Mouse (Mus musculus): ENCODE measurements around the gene Pex11b.

DNA sequence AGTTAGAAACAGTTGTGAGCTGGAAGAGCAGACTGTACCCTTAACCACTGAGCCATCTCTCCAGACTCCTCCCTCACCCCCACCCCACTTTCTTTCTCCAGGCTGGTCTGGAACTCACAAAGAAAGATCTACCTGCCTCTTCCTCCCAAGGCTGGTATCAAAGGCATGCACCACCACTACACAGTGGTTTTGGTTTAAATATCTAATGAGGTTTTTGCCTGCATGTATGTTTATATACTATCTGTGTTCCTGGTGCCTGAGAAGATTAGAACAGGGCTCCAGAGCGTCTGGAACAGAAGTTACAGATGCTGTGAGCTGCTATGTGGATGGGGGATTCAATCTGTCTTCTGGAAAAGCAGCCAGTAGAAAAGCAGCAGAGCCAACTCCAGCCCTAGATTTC, 1.2 kb upstream of the Pex11b start:
- no peak for TF ChIP-seq CTCF (IDR thresholded peaks at IDR 0.05; ENCODE audit: control insufficient read depth, insufficient read depth, insufficient read length)
- no peak for TF ChIP-seq MYOD1 (IDR thresholded peaks at IDR 0.05; ENCODE audit: control insufficient read depth, insufficient read length, low read depth)
- no peak for TF ChIP-seq MYOG (IDR thresholded peaks at IDR 0.05; ENCODE audit: control insufficient read depth, extremely low read depth, insufficient read length)
- no peak for TF ChIP-seq CEBPB (IDR thresholded peaks at IDR 0.05; ENCODE audit: low read depth)
- no peak for TF ChIP-seq MAX (IDR thresholded peaks at IDR 0.05)
- no peak for TF ChIP-seq USF1 (IDR thresholded peaks at IDR 0.05; ENCODE audit: low read depth)
